Mouse (Mus musculus) left cerebral cortex, adult 18-20 months (tissue): ENCODE data around the gene Polr2h. TPM values are rescaled to one million over a fixed set of nuclear protein-coding genes. Genes with fewer than 3 reads are reported as not detected.

Experiments
- DNase-seq, 2 experiments: peaks; one replicate each; pipeline ENCODE4 v3.0.0; 2021 to 2022; ENCODE audit warnings: low spot score in 2 of 2, mixed read lengths in 1 of 2
- total RNA-seq, 2 experiments: library from RNA; stranded (reverse); gene quantifications; 2 replicates each; pipeline ENCODE4 v1.2.3; 2021

Gene Polr2h
- total RNA-seq, 2 experiments from 2014 or later = 27.6 to 30.2 TPM

DNA sequence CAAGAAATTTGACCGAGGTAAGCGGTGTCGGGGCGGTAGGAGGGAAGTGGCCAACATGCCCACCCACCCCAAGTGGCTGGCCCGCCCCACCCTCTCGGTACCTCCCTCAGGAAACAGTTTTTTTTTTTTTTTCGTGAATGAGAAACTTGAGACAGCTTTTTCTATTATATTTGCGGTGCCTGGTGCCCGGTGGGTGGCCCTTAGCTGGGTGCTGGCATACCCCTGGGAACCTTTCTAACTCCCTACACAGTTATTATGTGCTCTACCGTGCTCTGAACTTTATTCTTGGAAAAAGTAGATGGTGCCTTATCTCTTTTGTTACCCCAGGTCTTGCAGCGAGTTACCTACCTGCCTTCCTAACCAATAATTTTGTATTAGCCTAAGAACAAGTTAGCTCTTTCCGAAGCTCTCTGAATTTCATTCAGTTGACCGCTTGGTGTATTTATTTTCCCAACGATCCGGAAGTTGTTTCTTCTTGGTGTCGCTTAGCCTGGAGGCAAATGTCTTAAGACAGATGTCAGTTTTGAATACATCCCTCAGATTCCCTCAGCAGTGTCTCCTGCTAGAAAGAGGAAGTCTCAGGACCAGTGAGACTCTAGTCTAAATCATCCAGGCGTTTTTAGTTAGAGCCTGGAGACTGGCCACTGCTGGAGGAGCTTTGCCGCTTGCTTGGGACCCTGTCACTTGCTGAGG is 659 bp downstream of the Polr2h start:
- no peak for DNase-seq

DNA sequence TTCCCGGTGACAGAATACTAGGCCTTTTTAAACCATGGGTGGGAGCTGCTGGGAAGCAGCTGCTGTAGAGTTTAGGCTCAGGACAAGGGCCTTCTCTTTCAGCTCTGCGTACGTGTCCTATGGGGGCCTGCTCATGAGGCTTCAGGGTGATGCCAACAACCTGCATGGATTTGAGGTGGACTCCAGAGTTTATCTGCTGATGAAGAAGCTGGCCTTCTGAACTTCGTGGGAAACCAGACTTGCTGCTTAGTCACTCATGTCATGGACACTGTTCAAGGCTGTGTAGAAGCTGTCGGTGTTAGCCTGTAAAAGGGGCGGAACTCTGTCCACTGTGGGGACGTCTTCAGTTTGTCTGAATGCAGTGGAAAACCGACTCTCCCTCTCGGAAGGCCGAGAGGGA is 4.3 kb downstream of the Polr2h start:
- no peak for DNase-seq

DNA sequence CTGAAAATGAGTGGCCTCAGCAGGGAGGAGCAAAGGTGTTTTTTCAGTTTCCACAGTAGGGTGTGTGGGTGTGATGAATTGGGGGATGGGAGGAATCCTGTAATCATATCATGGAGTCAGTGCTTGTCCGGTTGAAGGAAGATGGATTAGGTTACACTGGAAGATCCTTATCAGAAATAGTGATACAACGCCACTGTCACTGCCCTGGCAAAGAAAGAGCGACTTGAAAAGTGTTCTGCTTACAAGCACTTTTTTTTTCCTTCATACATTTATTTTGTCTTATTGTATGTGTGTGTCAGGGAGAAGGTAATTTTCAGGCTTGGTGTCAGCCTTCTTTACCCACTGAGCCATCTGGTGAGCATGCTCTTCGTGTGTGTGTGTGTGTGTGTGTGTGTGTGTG is 5.3 kb downstream of the Polr2h start:
- no peak for DNase-seq

DNA sequence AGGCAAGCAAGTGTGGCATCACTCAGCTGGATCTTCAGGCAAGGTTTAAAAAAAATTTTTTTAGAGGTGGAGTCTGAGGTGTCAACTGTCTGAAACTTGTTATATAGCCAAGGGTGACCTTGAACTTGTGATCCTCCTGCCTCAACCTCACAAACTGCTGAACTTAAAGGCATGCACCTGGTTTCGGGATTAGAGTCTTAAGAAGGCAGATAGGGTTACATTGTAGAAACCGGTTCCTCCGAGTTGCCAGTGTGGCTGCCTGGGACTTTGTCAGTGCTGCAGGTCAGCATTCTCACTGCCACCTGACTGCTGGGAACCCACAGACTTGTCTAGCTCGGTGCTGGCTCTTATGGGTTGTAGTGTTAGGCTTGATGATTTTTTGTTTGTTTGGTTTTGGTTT is 5.8 kb downstream of the Polr2h start:
- no peak for DNase-seq

DNA sequence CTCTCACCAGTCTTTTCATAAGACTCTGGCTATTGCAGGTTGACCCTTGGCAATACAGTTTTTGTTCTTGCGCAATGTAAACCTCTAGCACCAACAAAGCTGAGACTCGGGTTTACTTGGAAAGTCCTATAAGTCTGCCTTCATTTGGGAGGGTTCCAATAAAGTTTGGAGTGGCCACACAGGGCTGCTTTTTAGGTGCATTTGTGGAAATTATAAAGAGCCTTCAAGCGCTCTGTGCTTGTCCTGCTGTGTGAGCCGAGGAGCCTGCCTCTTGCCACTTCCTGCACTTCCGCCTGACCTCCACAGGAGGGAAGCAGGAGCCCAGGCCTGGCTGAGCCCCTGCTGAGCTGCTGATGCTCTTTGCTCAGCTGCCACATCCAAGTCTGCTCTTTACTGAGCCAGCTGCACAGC is 6.9 kb downstream of the Polr2h start:
- DNase-seq = peak in 1 of 2 experiments; percentile 34

DNA sequence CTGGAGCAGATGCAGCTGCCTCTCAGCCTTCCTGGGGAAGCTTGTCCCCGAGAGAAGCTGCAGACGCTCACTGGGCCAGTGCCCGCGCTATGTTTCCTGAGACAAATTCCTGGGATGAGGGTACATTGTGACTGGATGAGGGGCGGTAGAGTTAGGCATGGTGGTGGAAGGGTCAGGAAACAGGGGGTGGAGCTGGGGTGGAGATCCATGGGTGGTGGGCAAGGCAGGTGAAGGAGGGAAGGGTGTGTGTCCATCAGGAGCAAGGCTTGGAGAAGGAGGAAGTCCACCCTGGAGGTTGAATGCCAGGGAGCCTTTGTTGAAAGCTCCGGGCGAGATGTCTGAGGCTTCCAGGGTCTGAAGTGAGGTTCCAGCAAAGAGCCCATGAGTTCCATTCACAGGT is 7.9 kb downstream of the Polr2h start:
- DNase-seq = no peak

DNA sequence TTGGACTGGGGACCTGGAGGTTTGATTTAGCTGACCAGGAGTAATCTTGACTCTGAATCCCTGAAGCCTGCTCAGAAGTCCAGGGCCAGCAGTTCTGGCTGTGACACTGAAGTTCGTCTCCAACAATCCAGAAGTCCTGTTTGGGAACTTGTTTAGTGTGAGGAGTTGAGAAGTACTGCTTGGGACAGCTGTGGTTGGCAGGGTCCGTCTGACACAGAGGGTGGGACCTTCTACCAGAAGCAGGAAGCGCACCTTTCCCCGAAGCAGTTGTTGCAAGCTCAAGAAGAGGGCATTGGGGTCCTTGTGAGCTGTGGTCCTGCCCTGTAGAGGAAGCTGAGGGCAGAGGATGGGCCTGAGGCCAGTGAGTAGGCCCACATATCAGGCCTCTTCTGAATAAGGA is 8.3 kb downstream of the Polr2h start:
- no peak for DNase-seq

DNA sequence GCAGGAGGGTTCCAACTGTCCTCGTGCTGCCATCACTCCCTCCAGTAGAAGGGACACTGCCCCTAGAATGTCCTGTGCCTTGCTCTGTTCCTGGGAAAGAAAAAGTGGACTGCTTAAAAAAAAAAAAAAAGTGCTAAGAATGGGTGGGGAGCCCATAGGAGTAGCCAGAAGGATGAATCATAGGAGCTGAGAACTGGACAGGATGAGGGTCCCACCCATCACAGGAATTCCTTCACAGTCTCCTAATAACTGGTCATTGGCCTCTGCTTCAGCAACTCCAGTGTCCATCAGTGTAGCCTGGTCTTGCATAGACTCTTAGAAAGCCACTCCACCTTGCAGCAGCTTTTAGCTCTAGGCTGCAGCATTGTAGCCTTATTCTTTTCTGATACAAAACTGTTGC is 8.9 kb downstream of the Polr2h start:
- DNase-seq = no peak

DNA sequence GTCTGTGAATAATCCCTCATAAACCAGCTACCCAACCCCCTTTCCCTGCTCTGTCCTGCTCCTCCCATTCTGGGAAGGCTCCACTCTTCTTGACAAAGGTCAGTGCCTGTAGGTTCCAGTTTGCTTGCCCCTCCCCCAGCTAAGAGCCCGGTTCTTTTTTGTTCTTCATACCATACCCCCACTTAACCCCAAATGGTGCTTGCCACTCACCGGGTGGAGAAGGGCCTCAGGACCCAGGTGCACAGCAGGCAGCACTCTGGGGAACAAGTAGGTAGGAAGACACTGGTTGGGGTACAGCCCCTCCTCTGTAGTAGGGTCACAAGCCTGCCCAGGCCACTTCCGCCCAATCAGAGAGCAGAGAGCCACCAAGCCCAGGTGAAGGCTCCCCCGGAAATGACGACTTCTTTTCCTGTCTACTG is 12.8 kb downstream of the Polr2h start:
- no peak for DNase-seq

DNA sequence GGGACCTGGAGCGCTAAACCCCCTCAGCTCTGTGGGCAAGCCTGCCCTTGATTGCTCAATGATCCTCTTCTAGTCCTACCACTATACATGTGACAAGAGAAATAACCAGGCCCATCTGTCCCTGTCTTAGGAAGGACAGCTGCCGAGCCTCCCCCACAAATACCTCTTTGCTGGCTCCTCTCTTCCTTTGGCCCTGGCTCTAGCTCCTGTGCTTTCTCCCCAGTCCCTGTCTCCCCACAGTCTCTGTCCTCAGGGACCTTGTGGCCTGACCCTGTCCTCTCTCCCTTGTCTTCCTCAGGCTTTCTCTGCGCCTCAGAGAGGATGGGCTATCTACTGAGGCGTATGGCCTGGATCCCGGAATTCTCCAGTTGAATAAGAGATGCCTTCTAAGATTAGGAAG is 14.2 kb downstream of the Polr2h start:
- DNase-seq = peak; percentile 49 to 57

DNA sequence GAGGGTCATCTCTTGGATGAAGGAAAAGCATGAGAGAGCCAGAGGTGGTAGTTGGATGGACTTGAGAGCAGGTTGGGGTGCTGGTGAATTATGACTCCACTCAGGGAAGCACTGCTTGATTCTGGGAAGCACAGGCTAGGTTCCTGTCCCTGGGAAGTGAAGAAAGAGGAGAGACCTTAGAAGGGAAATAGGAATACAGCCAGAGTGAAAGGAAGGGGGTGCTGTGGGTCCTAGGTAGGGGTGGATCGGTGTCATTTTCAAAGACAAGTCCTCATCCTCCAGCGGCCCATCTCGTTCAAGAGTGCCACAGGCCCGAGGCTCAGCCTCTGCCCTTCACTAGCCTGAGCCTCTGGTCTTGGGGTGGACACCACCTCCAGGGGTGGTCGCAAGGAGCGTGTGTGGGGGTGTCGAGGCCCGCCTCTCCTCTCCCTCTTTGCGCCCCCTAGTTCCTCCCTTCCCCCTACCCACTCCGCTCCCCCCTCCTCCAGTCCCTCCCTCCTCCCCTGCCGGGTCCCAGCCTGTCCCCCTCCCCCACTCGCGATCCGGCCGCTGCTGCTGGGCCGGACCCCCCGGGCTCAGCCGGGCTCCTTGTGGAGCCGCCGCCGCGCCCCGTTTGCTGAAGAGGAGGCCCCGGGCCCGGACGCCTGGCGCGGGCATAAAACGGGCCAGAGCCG is 14.9 kb downstream of the Polr2h start:
- DNase-seq = peak in 1 of 2 experiments; percentile 24

DNA sequence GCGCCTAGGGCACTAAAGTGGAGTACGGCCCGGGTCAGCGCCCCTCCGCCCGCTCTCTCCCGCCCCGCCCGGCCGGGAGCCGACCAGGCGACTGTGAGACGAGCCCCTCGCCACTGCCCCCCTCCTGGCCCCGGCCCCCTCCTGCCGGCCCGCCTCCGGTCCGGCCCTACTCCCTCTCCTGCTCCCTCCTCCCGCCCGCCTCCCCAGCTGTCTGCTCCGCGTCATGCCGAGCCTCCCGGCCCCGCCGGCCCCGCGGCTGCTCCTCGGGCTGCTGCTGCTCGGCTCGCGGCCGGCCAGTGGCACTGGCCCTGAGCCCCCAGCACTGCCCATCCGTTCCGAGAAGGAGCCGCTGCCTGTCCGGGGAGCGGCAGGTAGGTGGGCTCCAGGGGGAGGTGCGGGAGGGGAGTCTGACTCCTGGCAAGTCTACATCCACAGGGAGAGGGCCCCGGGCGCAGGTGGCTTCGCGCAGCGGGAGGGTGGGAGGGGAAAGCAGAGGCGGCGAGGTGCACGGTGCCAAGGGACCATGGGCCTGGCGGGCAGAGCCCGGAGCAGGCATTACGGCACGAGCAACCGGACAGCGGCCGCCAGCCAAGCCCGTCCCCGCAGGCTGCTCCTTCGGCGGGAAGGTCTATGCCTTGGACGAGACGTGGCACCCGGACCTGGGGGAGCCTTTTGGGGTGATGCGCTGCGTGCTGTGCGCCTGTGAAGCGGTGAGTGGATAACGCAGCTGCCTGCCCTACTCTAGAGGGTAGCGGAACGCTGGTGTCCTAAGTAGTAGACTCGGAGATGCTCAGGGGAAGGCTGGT is 15.7 kb downstream of the Polr2h start, which contains the start of gene Chrd:
Gene Chrd, plus strand, starts transcription at position 203 of the 806 bp plus-strand sequence.
- DNase-seq = peak; percentile 56 to 77

DNA sequence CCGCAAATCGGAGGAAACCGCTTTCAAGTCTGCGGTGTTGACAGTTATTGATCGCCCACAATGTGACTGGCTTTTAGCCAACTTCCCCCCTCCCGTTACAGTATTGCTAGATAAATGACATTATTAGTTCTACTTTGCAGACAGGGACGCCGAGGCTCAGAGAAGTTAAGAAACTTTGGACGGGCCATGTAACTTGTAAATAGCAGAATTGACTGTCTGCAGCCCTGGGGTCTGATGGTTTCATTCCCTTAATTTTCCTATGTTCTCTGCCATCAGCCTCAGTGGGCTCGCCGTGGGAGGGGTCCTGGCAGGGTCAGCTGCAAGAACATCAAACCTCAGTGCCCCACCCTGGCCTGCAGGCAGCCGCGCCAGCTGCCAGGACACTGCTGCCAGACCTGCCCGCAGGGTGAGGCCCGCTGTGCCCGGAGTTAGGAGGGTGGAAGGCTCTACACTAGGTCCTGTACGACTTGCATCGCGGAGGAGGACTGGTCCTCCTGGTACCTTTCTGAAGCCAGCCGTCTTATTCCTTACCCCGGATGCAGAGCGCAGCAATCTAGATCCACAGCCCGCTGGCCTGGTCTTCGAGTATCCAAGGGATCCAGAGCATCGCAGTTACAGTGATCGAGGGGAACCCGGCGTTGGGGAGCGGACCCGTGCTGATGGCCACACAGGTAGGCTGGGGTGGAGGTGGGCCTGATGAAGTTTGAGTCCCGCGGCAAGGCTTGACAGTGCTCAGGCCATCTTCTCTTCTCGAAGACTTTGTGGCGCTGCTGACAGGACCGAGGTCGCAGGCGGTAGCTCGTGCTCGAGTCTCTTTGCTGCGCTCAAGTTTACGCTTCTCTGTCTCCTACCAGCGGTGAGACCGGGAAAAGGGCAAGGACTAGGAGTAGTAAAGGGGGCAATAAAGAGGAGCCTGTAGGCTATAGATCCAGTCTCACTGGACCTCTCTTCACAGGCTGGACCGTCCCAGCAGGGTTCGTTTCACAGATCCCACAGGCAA is 16.6 kb downstream of the Polr2h start, which contains the start of gene Thpo:
Gene Thpo, minus strand, starts transcription at position 781 of the 1,000 bp plus-strand sequence.
- peak in 1 of 2 experiments; percentile 30 for DNase-seq

DNA sequence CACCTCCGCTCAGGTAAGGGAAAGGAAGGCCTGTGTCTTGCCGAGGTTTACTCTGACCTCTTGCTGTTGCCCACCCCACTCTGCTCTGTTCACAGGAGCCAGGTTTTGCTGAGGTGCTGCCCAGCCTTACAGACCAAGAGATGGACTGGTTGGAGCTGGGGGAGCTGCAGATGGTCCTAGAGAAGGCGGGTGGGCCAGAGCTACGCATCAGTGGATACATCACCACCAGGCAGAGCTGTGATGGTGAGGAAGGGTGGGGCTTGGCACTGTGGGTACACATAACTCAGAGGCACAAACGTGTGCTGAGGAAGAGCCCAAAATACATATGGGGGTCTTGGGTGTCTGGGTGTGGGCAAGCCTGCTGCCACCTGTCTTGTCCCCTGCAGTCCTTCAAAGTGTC is 18.2 kb downstream of the Polr2h start:
- no peak for DNase-seq

DNA sequence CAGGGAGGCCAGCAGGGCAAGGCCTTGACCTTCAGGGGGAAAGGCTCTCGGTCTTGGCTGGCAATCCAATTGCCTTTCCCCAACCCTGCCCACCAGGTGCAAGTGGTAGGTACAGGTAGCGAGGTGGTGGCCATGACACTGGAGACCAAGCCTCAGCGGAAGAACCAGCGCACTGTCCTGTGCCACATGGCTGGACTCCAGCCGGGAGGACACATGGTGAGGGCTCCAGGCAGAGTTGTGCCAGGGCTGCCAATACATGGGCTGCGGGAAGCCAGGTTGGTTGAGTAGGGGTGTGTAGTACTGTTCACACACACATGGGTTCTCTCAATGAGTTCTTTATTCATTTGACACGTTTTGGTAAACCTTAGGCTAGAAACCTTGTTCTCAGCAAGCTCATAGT is 18.7 kb downstream of the Polr2h start:
- no peak for DNase-seq

DNA sequence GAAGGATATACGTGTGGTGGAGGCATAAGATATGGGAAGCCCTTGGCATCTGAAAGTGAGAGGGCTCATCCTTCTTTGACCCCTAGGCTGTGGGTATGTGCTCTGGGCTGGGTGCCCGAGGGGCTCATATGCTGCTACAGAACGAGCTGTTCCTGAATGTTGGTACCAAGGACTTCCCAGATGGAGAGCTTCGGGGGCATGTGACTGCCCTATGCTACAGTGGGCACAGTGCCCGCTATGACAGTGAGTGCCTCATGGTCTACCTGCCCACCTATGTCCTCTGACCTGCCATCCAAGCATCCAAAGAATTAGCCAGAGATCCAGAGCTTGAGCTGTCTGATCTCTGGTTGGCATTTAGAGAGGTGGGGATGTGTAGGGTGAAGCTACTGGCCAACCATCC is 19.4 kb downstream of the Polr2h start:
- DNase-seq = no peak

DNA sequence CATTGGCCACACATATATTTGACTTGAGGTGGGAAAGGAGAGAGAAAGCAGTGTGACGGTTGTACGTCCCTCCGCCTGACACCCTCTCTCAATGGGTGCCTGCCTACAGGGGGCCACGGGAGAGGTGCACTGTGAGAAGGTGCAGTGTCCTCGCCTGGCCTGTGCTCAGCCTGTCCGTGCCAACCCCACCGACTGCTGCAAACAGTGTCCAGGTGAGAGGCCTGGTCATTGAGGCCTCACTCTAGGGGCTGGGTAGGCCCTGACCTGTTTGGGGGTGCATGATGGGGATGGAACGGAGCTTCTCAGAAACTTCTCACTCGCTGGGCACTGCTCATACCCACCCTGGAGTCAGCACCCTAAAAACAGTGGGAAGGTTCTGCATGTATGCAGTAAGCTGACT is 22.4 kb downstream of the Polr2h start:
- no peak for DNase-seq

DNA sequence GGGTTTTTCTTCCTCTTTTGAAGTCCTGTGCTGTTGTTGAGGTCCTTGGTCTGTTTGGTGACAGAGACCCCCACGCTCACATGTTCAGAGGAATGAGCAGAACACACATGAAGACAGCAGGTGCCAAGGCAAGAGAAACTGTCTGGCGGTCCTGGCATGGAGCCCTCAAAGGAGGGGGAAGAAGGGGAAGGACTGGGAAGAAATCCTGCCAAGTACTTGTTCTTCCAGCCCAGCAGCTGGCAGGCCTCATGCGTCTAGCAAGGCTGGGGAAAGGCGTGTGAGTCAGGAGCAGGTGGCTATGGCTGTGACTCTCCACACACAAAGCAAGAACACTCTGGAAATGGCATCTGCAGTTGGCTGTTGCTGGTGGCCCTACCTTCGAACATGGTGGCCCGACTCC is 29.2 kb downstream of the Polr2h start:
- DNase-seq = peak; percentile 81 to 83

DNA sequence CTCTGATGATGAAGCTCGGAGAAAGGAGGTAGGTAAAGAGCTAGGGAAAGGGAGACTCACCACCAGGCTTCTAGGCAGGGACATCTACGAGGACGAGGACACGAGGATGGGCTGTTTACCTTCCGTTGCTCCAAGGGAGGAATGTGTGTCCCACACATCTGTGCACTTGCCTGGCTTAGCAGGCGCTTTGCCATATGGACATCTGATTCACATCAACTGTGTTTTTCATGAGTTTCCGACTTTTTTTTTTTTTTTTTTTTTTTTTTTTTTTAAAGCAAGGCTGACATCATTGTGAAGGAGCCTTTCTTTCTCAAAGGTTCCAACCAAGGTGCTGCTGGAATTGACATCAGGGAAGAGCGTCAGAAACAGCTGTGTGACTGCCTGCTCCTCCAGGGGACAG is 33.1 kb downstream of the Polr2h start:
- peak in 1 of 2 experiments; percentile 21 for DNase-seq

DNA sequence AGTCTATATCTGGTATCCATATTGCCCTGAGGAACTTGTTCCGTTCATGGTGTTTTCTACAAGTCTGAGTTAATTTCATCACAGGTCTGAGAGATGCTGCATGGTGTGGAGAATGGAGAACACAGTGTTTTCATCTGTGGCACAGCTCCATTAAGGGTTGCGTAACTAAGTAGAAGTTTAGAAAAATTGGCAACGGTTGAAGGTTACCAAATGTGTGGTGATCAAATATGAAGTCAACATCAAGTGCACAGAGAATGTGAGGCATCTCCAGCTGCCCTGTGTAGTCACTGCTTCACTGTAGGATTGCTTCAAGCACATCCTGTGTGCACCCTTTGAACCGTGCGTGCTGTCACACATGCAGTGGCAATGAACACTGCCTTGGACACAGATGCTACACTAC is 38.6 kb downstream of the Polr2h start:
- no peak for DNase-seq

DNA sequence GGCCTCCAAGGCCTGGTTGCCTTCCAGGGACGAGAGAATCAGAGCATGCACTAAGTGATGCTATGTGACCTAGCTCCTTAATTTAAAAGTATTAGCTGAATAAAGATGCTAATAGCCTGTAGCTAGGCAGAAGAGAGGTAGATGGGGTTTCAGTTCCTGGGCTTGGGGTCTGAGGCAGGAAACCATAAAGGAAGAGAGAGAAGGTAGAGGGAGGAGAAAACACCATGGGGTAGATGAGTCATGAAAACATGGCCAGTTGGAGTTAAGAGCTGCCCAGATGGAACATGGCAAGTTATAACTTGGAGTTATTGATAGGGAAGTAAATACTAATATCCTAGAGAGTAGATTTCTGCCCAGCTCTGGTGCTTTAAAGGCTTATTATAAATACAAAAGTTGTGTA is 39.9 kb downstream of the Polr2h start:
- DNase-seq = no peak
